Mouse (Mus musculus) stomach, postnatal 0 days (tissue): ENCODE results near the gene Tor2a.

Experiments used
- CTCF ChIP-seq: IDR thresholded peaks from 2 replicates; pipeline ENCODE4 v1.5.1; 2016; ENCODE audit warnings: antibody characterized with exemption, low read depth, mild to moderate bottlenecking, moderate library complexity
- EP300 ChIP-seq: optimal IDR thresholded peaks from 2 replicates; pipeline ENCODE3; 2016; ENCODE audit warnings: antibody characterized with exemption

- no peak for TF ChIP-seq CTCF
- TF ChIP-seq EP300: no peak
Observed at GRCm38 (mm10) chr2:32788581-32788980, 31.5 kb downstream of the Tor2a start.
